Mouse (Mus musculus) NIH3T3 (cell line): ENCODE measurements around the gene Olfr668.
"Not testable (repeated sequence)": the region's sequence is repeated elsewhere in the genome, so short reads cannot be mapped to it uniquely, and the experiment has no call there.

ENCODE experiments used
- DNase-seq: peaks from one replicate; pipeline ENCODE4 v3.0.0-alpha.2; 2012; ENCODE audit warnings: low read depth

Olfr668 gene

DNA sequence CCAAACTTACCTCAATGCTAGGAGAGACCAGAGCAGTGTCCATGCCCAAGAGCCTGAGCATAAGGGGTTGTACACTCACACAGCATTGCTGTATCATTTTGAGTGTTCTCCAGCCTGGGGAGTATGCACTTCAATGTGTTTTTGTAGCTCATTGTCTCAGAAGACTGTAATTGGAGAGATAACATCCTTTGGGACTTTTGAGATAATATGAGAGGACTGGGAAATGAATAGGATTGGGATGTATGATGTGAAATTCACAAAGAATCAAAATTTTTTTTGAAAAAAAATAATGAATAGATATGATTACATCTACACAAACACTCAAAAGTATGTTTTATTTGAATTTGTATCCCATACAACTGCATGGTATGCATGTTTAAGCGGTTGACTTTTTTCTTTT lies at the start of gene Olfr668:
Gene Olfr668, minus strand, starts transcription at position 101 of the 400 bp plus-strand sequence.
- no peak for DNase-seq

DNA sequence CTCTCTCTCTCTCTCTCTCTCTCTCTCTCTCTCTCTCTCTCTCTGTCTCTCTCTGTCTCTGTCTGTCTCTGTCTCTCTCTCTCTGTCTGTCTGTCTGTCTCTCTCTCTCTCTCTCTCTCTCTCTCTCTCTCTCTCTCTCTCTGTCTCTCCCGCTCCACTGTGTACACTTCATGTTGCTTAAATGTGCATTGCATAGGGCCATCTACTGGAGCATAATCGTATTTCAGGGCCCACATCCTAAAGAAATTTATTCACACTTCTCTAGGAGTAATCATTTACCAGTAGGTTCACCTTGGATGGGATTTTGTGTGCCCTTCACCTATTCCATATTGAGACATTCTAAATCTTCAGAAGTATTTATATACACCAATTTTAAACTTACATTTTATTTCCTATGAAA lies 44.6 kb upstream of the Olfr668 start:
- DNase-seq, result peak; percentile 41

DNA sequence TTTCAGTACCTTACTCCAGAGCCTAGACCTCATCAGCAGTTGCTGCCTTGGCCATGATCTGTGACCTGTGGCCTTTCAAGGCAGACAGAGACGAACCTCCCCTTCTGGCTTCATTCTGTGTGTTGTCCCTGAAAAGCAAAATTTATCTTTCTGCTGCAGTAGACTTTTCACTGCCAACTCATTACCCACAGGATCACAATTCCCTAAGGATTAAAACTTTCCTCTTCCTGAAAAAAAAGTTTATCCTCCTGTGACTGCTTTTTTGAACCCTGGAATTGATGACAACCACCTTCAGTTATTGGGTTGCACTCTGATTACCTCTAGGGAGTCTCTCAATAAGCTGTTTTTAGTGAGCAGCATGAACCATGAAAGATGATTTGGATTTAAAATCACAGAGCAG lies 34.7 kb upstream of the Olfr668 start, which contains the start of gene Olfr670:
Gene Olfr670, minus strand, starts transcription at position 101 of the 400 bp plus-strand sequence.
- DNase-seq, result no peak

DNA sequence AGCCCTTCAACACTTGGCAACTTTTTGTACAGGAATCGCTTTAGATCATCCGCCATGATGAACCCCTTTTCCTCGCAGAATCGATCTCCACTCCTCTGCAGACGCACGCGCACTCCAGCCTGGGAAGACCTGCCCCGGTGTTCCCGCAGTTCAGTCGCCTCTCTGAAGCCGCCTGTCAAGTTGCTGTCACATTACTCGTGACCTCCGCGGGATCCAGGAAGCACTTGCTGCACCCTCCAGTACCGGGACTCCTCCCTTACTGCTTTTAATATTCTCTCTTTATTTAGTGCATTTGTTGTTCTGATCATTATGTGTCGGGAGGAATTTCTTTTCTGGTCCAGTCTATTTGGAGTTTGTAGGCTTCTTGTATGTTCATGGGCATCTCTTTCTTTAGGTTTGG lies 22.4 kb upstream of the Olfr668 start:
- not testable (repeated sequence) for DNase-seq

DNA sequence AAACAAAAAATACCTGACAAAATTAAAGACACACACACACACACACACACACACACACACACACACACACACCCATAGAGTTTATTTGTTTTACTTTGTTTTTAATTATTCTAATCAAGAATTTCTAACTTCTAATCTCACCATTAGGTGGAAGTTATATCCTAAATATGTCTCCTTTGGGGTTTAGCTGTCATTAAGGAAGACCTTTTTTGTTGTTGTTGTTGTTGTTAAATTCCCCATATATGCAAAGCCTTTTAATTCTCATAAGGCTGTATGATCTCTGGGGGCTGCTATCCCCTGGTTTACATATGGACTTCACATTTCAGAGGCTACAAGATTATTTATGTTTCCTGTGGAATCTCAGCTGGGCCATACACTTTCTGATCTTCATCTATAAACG lies 6.1 kb upstream of the Olfr668 start, which contains the start of gene Olfr669:
Gene Olfr669, plus strand, starts transcription at position 301 of the 400 bp plus-strand sequence.
- DNase-seq, result no peak

DNA sequence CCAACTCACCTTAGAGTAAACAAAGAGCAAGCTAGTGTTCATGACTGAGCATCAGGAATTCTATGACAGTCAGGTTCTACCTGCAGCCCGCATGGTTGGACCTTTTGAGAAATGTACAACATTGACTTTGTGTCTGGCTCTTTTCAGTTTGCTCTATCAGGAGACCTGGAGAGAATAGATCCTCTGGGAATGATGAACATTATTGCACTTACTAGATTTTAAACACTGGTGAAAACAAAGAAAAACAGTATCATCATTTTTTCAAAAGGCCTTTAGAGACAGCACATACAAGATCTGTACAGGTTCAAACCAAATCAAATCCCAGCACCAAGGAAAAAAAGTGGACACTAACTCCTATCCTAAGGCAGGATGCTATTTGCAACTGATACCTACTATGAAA lies 6.5 kb downstream of the Olfr668 start, which contains the start of gene Olfr667:
Gene Olfr667, minus strand, starts transcription at position 101 of the 400 bp plus-strand sequence.
- no peak for DNase-seq

DNA sequence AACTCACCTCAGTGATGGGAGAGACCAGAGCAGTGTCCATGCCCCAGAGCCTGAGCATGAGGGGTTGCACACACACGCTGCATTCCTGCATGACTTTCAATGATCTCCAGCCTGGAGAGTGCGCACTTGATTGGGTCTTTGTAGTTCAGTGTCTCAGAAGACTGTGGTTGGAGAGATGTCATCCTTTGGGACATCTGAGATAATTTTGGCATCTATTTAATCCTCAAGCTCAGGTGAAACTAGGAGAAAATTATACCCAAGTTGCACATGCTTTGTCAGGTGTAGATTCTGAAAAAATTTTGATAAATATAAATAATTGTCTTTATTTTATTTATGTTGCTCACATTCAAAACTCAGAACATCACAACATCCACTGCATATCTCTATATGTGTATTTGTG lies 32.0 kb downstream of the Olfr668 start, which contains the start of gene Olfr666:
Gene Olfr666, minus strand, starts transcription at position 101 of the 400 bp plus-strand sequence.
- no peak for DNase-seq

DNA sequence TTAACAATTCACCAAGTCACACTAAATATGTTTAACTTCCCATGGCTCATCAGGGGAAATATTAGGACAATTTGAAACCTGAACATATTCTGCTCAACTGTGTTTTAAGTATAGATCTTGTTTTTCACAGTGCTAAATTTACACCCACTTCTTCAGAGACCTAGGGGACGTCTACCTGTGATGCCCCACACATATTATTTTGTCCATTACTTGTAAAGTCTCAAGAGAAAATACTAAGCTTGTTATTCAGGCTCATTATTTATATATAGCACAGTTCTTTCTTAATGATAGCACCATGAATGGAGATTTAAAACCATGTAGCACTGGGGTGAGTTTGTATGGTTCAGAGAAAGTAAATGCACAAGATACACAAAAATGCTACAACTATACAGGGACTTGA lies 50.1 kb downstream of the Olfr668 start, which contains the start of gene Olfr665:
Gene Olfr665, plus strand, starts transcription at position 301 of the 400 bp plus-strand sequence.
- DNase-seq, result no peak
